Mouse (Mus musculus) cerebellum, adult 11-12 months (tissue): ENCODE measurements around the gene Ube2q2.
"Not testable (repeated sequence)": the region's sequence is repeated elsewhere in the genome, so short reads cannot be mapped to it uniquely, and the experiment has no call there.

Source experiments
- DNase-seq: peaks from one replicate; pipeline ENCODE4 v3.0.0; 2022

Gene Ube2q2

GRCm38 (mm10) chr9:55174235-55174634, 25.6 kb downstream of the Ube2q2 start:
- no peak for DNase-seq

GRCm38 (mm10) chr9:55195876-55196275, 47.2 kb downstream of the Ube2q2 start:
- DNase-seq: no peak

GRCm38 (mm10) chr9:55198260-55198659, 49.6 kb downstream of the Ube2q2 start:
- DNase-seq: no peak

- peak; percentile 74 for DNase-seq
Observed at GRCm38 (mm10) chr9:55199348-55199747, 50.7 kb downstream of the Ube2q2 start.

GRCm38 (mm10) chr9:55208458-55208789, 59.8 kb downstream of the Ube2q2 start:
- no peak for DNase-seq

- DNase-seq: peak; percentile 86
Observed at GRCm38 (mm10) chr9:55208790-55209481, 60.3 kb downstream of the Ube2q2 start, which contains the start of gene Fbxo22. Gene Fbxo22 (plus strand): TSS chr9:55208925.

GRCm38 (mm10) chr9:55211611-55212010, 63.0 kb downstream of the Ube2q2 start:
- DNase-seq: no peak

- no peak for DNase-seq
Observed at GRCm38 (mm10) chr9:55213396-55213795, 64.7 kb downstream of the Ube2q2 start.

- DNase-seq: no peak
Observed at GRCm38 (mm10) chr9:55215056-55215455, 66.4 kb downstream of the Ube2q2 start.

GRCm38 (mm10) chr9:55215648-55216047, 67.0 kb downstream of the Ube2q2 start:
- DNase-seq: no peak

- DNase-seq: no peak
Observed at GRCm38 (mm10) chr9:55216078-55216477, 67.4 kb downstream of the Ube2q2 start.

GRCm38 (mm10) chr9:55217381-55217780, 68.7 kb downstream of the Ube2q2 start:
- no peak for DNase-seq

GRCm38 (mm10) chr9:55225165-55225737, 76.6 kb downstream of the Ube2q2 start:
- no peak for DNase-seq

GRCm38 (mm10) chr9:55226251-55226650, 77.6 kb downstream of the Ube2q2 start:
- DNase-seq: no peak

GRCm38 (mm10) chr9:55228149-55228548, 79.5 kb downstream of the Ube2q2 start:
- DNase-seq: no peak

GRCm38 (mm10) chr9:55229010-55229409, 80.4 kb downstream of the Ube2q2 start:
- no peak for DNase-seq

GRCm38 (mm10) chr9:55231544-55231943, 82.9 kb downstream of the Ube2q2 start:
- peak; percentile 75 for DNase-seq

- no peak for DNase-seq
Observed at GRCm38 (mm10) chr9:55232110-55232509, 83.5 kb downstream of the Ube2q2 start.

GRCm38 (mm10) chr9:55232586-55232985, 83.9 kb downstream of the Ube2q2 start:
- no peak for DNase-seq

GRCm38 (mm10) chr9:55233076-55233475, 84.4 kb downstream of the Ube2q2 start:
- not testable (repeated sequence) for DNase-seq

GRCm38 (mm10) chr9:55236235-55237165, 87.8 kb downstream of the Ube2q2 start:
- no peak for DNase-seq

GRCm38 (mm10) chr9:55240852-55241251, 92.2 kb downstream of the Ube2q2 start:
- DNase-seq: no peak

- DNase-seq: no peak
Observed at GRCm38 (mm10) chr9:55241863-55242685, 93.4 kb downstream of the Ube2q2 start.
